Mouse (Mus musculus) embryonic fibroblast, embryonic 13.5 days (primary cell): ENCODE measurements around the gene BC051665.

Source experiments
- CTCF ChIP-seq: IDR thresholded peaks from 2 replicates; pipeline ENCODE4 v1.5.1; 2011; ENCODE audit warnings: mild to moderate bottlenecking, control low read depth, low read length, moderate library complexity, borderline replicate concordance; ENCODE audit not compliant: insufficient read depth
- POLR2A ChIP-seq: IDR thresholded peaks from 2 replicates; pipeline ENCODE4 v1.6.1; 2011; ENCODE audit warnings: low read depth, mild to moderate bottlenecking, control low read depth, low read length, moderate library complexity

DNA sequence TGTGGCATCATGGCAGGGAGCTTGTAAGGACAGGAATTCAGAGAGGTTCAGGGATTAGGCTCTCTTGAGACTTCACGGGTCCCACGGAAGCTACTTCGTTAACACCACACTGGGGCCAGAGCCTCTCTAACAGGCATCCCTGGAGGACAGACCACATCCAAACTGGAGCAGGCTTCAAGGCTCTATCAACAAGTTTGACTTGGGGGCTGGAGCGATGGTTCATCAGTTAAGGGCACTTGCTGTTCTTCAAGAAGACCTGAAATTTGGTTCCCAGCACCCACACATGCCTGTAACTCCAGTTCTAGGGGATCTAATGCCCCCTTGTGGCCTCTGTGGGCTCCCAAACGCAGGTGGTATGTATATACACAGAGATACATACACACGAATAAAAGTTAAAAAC lies 32.9 kb downstream of the BC051665 start:
- TF ChIP-seq CTCF = no peak
- TF ChIP-seq POLR2A = no peak
